Mouse (Mus musculus): Measurements from ENCODE around the gene Pld5.

- TF ChIP-seq CTCF (IDR thresholded peaks at IDR 0.05; ENCODE audit: low read depth) (peak; percentile 89), EP300 (optimal IDR thresholded peaks at IDR 0.05) (no peak)
Observed at GRCm38 (mm10) chr1:175923848-175924787, 351.0 kb downstream of the Pld5 start.

Data from stomach, postnatal 0 days (tissue).